Mouse (Mus musculus): Measurements from ENCODE around the gene Pola1.

Gene Pola1

GRCm38 (mm10) chrX:93288339-93288738 lies 343.6 kb downstream of the Pola1 start:
- DNase-seq (ENCODE audit: low spot score): no peak

- no peak for DNase-seq (ENCODE audit: low spot score)
These were observed 345.6 kb downstream of the Pola1 start, which contains the start of gene Arx for GRCm38 (mm10) chrX:93286291-93286893. TSS of gene Arx (plus strand) at chrX:93286445.

- no peak for DNase-seq (ENCODE audit: low spot score)
These were observed 346.9 kb downstream of the Pola1 start for GRCm38 (mm10) chrX:93285091-93285490.

GRCm38 (mm10) chrX:93281756-93282155 lies 350.2 kb downstream of the Pola1 start:
- DNase-seq (ENCODE audit: low spot score): no peak

GRCm38 (mm10) chrX:93281028-93281723 lies 350.8 kb downstream of the Pola1 start:
- DNase-seq (ENCODE audit: low spot score): no peak

- DNase-seq (ENCODE audit: low spot score): no peak
These were observed 352.0 kb downstream of the Pola1 start for GRCm38 (mm10) chrX:93279940-93280339.

GRCm38 (mm10) chrX:93275689-93276088 lies 356.3 kb downstream of the Pola1 start:
- DNase-seq (ENCODE audit: low spot score): no peak
